Mouse (Mus musculus) urinary bladder, postnatal 25 days (tissue): Measurements from ENCODE around the gene Slc1a4.

Experiments used
- DNase-seq: peaks from one replicate; pipeline ENCODE4 v3.0.0; 2022; ENCODE audit warnings: low spot score

The Slc1a4 gene

GRCm38 (mm10) chr11:20325073-20325694 is 7.3 kb downstream of the Slc1a4 start:
- no peak for DNase-seq

DNA sequence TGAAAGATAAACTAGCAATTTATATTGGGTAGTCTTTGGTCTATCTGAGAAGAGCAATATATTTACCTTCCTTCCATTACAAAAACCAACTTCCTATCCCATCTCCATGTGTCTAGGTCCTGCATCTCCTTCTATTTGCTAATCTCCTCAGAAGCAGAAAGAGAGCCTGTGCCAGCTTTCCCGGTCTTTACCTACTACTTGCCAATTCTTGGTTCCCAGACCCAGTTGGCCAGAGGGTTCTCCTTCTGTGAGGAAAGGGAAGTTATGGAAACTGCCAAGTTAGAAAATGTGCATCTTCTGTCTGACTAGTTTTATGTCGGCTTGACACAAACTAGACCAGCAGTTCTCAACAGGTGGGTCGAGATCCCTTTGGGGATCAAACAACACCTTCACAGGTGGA is 8.5 kb downstream of the Slc1a4 start:
- DNase-seq: no peak

DNA sequence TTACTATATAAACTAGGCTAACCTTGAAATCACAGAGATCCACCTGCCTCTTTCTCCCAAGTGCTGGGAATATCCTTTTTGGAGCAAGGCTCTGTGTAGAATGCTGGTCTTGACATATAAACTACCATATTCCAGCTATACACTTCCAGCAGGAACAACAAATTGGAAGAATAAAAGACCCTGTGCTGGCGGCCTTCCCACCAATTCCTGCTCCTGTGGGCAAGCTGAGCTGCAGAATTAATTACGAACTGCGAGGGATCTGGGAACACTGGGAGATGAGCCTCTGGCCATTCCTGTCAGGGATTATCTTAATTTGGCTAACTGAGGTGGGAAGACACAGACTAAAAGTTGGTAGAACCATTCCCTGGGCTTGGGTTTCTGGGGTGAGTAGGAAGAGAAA is 10.1 kb downstream of the Slc1a4 start:
- DNase-seq: no peak

DNA sequence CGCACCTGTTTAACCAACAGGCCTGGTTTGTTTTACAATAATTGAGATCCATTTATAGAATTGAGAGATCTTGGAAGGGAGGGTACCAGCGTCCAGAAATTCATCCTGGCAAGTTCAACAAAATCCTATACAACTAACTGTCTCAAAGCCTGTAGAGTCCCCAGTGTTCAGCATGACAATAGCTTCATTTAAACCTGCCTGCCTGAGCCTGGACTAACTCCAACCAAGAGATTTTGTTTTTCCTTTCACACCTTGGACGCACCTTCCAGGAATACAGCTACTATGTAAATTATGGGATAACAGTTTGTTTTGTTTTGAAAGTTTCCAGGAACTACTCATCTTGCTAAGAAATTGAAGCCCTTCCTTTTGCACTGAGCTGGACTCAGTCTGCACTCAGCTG is 11.9 kb downstream of the Slc1a4 start:
- DNase-seq: no peak

DNA sequence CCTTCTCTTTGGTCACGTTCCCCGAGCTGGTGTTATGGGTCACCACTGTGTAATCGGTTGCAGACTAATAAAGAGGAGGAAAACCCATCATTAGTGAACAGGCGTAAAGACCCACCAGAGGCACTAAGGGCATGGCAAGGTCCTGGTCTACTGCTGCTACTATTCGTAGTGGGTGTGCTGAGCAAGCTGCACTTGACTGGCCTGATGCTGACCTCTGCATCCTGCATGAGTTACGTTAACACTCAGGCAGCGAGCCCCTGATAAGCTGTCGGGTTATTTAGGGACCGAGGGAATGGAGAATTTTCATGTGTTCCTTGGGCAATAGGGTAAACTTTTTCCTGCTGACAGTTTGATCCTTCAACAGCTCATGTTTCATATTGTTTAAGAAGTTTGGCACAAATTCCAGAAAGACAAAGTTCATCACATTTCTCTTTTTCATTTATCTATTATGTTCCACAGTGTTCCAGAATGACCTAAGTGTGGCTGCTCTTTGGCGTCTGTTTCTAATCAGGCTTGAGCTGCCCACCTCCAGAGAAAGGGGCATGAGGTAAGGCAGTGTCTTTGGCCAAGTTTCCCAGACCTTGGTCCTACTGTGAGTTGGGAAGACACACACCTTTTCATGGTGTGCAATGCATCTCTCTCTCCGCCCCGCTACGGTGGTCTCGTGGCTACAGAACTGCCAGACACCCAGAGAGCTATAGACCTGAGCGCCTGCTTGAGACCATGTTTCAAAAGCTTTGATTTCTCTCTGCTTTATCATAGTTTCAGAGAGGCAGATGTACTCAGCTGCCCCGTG is 13.7 kb downstream of the Slc1a4 start:
- DNase-seq: no peak

- no peak for DNase-seq
These were observed 18.9 kb downstream of the Slc1a4 start for GRCm38 (mm10) chr11:20313576-20313975.

DNA sequence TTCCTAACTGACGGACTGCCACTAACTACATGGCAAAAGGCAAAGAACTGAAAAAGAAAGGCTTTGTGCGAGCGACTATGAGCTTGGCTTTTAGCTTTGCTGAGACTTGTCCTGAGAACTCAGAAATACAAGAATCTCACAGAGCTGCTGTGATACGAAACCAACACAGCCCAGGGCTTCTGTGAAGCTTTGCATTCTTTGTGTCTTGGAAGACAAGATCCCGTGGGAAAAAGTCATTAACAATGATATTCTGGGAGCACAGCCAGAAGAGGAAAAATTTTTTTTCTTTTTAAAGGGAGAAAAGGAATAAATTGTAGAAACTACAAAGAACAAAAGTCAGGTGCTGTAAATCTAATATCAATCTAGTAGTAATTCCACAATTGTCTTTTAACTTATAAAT is 23.5 kb downstream of the Slc1a4 start:
- DNase-seq: no peak

DNA sequence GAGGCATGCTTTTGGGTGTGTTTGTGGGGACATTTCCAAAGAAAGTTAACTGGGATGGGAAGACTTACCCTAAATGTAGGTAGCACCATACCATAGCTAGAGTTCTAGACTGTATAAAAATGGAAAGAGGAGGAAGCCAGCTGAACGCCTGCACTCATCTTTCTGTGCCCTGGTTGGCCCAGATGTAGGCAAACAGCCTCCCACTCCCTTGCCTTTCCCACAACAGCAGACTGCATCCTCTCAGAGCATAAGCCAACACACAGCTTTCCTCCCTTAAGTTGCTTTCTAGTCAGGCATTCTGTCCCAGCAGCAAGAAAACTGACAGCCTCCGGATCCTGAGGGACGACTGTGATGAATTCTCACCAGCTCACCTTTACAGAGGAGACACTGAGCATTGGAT is 25.1 kb downstream of the Slc1a4 start:
- no peak for DNase-seq

GRCm38 (mm10) chr11:20305641-20306040 is 26.9 kb downstream of the Slc1a4 start:
- DNase-seq: no peak

DNA sequence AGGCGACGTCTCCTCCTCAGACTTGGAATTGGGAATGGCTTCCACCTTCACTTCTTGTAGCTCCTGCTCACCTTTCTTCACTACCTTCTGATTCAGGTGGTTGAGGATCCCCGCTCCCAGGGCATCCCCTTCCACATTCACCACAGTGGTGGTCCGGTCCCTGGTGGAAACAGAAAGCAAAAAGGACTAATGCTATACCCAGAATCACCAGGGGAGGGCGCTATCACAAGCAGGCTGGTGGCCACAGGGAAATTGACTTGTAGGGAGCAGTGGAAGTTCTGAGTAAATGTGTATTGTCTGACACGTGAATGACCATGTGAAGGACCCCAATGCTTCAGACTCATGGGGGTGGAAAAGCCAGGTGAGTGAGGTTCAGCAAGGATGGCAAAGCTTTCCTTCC is 28.2 kb downstream of the Slc1a4 start:
- DNase-seq: peak; percentile 13

GRCm38 (mm10) chr11:20301332-20301731 is 31.2 kb downstream of the Slc1a4 start:
- DNase-seq: no peak

- DNase-seq: no peak
These were observed 31.7 kb downstream of the Slc1a4 start for GRCm38 (mm10) chr11:20300850-20301249.

DNA sequence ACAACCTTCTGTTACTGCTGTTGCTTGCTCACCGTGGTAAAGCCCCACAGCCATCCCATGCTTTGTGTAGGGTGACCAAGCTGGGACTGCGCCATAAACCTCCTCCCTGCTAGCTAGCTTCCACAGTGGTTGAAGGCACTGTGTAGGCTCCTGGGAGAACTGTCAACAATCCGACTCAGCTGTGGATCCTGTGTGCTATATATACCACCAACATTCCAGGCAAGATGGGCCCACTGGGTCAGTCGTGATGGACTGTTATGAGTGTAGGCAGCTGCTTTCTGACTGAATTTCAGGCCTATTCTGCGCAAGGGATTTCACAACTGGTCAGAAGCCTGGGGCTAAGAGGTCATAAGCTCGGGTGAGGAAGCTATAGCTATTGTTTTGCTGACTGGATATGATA is 32.6 kb downstream of the Slc1a4 start:
- DNase-seq: no peak

DNA sequence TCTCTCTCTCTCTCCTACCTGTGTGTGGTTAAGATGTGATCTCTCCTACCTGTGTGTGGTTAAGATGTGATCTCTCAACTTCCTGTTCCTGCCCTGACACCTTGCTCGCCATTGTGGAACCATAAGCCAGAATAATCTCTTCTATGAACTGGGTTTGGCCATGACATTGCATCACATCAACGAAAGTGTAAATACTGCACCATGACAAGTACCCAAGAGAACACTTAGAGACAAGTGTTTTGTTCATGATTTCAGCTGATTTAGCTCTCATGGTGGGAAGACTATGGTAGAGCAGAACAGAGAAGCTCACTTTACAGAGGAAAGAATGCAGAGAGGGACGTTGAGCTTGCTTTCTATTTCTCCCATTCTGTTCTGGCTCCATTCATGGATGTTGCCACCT is 48.0 kb downstream of the Slc1a4 start:
- no peak for DNase-seq

GRCm38 (mm10) chr11:20282601-20283219 is 49.8 kb downstream of the Slc1a4 start:
- DNase-seq: no peak

DNA sequence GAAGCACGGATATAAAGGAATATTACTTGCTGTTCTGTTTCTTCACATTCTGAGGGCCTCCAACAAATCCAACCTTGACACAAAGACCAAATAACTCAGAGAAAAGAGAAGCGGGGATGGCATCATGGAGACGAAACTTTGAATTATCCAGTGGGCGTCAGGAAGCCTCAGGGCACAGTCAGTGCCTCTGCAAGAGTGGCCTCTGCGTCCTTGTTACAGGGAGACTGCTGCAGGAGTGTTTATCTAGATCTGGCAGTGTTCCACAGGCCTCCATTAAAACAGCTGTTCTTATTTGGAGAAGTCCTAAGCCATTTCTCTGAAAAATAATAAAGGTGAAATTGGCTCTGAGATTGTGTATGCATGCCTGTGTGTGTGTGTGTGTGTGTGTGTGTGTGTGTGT is 51.5 kb downstream of the Slc1a4 start:
- no peak for DNase-seq

DNA sequence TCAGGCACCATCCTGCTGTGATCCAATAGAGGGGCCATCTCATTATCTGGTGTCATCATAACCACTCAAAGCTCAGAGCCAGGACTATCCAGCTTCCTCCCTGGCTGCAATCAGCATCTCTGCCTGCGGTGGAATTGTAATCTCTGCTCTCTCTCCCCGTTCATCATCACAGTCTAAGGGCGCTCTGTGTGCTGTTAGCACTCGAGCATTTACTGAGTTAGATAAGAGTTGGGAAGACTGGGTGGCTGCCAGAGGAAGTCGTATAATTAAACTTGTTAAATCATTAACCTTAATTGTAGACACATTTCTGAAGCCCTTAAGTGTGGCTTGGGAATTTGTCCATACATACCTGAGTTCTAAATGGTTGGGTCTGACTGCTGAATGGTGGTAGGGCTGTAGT is 53.8 kb downstream of the Slc1a4 start:
- DNase-seq: no peak

GRCm38 (mm10) chr11:20277106-20277505 is 55.4 kb downstream of the Slc1a4 start:
- no peak for DNase-seq

DNA sequence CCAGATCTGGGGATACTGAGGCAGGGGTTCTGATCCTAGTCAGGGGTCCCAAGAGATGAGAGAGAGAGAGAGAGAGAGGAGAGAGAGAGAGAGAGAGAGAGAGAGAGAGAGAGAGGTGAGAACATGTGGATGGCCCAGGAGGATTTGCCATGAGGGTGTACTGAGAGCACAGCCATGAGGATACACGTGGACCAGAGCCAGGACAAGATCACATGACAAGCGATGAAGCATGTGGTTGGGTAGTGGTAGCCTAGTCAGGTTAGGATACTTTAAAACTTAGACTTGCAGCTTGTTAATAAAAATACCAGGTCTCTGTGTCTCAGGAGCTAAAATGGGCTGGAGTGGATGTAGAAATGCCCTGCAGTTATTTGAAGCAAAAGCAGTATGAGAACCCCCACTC is 56.5 kb downstream of the Slc1a4 start:
- DNase-seq: no peak

GRCm38 (mm10) chr11:20269885-20270284 is 62.6 kb downstream of the Slc1a4 start:
- no peak for DNase-seq

DNA sequence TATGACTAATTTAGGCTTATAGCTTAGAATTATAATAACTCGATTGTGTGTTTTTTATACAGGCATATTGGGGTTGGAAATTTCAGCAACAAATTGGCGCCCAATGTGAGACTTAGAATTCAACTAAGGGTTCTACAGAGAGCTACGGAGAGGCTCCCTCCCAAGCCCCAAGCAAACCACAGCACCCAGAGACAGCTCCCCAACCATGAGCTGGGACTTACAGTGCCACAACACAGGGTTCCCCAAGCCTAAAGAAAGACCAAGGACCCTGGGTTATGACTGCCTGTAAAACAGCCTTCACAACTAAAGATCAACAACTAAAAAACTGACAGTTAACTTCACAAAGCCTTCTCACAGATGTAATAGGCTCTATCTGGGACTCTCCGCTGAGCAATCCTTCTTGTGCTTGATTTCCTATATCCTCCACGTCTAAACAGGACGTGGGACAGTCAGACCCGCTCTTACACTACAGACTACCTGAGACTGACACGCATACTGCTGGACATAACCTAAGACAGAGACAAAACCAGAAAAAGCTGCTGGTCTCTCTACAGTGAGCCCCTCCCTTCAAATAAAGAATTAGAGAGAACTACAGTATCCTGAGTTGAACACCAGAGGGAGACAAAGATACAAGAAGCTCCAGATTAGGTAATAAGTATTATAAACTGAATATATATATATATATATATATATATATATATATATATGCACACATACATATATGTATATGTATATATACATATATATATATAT is 69.7 kb downstream of the Slc1a4 start:
- DNase-seq: no peak

GRCm38 (mm10) chr11:20254791-20255190 is 77.7 kb downstream of the Slc1a4 start:
- DNase-seq: no peak

DNA sequence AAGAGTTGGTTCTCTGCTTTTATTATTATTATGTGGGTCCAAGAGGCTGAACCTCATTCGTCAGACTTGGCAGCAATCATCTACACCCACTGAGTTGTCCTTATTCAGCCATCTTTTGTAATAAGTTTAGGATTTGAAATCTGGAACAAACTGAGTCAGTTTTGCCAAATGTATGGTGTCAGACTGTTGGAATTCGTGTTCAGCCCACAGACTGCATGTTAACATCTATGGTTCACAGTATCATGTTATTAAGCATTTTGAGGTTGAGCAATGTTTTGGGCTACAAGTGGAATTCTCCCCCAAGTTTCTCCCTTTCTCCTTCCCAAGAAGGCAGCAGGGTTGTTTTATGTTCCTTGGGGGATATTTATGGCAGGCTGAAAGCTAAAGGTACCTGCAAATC is 79.4 kb downstream of the Slc1a4 start:
- DNase-seq: no peak
